Mouse (Mus musculus): ENCODE measurements at regions not wholly inside any gene's neighbourhood (a gene's known extent, or its start where the extent isn't known, plus 50 kb on each side); places are given as distances from the start of the nearest gene placed in this dataset.

GRCm38 (mm10) chr2:114853715-114854530 is 199.2 kb upstream of the Dph6 start:
- peak; percentile 90 for TF ChIP-seq CTCF (IDR thresholded peaks at IDR 0.05; ENCODE audit: low read depth)
- no peak for TF ChIP-seq EP300 (IDR thresholded peaks at IDR 0.05; ENCODE audit: low read depth)

Data from heart, postnatal 0 days (tissue).